Mouse (Mus musculus) stomach, postnatal 0 days (tissue): Measurements from ENCODE around the gene Pgm2l1.

Source experiments
- CTCF ChIP-seq: IDR thresholded peaks from 2 replicates; pipeline ENCODE4 v1.5.1; 2016; ENCODE audit warnings: antibody characterized with exemption, low read depth, mild to moderate bottlenecking, moderate library complexity
- EP300 ChIP-seq: optimal IDR thresholded peaks from 2 replicates; pipeline ENCODE3; 2016; ENCODE audit warnings: antibody characterized with exemption

DNA sequence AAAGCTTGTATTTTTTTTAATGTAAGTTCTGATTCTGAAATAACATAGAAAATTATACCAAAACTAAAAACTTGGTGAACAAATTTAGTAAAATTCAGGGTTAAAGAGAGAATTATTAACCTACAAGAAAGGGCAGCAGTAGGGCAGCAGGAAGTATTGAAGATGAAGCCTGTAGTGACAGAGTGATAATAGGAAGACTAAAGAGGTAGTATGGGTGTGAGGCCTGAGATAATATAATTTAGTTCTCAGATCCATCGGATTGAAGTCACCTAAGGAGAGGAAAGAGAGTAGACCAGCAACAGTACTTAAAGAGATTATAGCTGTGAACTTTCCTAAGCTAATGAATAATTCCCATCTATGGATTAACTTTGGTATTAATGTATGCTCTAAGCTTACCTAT, 15.8 kb downstream of the Pgm2l1 start:
- TF ChIP-seq CTCF (no peak), EP300 (no peak)
